In genomic region chr13:52928392-52928791, GRCm38 (mm10) we compare ENCODE assay signal across 8 mouse cellular contexts. TPM values are rescaled to one million over a fixed set of nuclear protein-coding genes. Genes with fewer than 3 reads are reported as not detected.
DNase-seq lines count a peak whose midpoint lies in the region; ATAC-seq lines count a peak whose summit lies in the region.

No protein-coding gene starts in this region.

- no peaks in the 10 kb centered on the region for H3K27me3 ChIP-seq in kidney, embryonic 14.5 days (ENCODE audit: control insufficient read depth, insufficient read depth, low read length)
- H3K27me3 ChIP-seq in forebrain, embryonic 13.5 days = no peaks in the 10 kb centered on the region
- no peaks in the 10 kb centered on the region for H3K27me3 ChIP-seq in liver, embryonic 15.5 days

- H3K9ac ChIP-seq in kidney, embryonic 14.5 days (ENCODE audit: low read depth, low read length) = no peak overlapping the region
- peak overlapping the region; percentile 80 for H3K9ac ChIP-seq in forebrain, embryonic 13.5 days
- H3K9ac ChIP-seq in liver, embryonic 15.5 days = peak overlapping the region; percentile 87

- peak overlapping the region; percentile 60 for H3K4me2 ChIP-seq in kidney, embryonic 14.5 days (replicated peaks; ENCODE audit: low read depth, low read length)
- H3K4me2 ChIP-seq in forebrain, embryonic 13.5 days = peak overlapping the region; percentile 65
- peak overlapping the region; percentile 71 for H3K4me2 ChIP-seq in liver, embryonic 15.5 days

- H3K9me3 ChIP-seq in kidney, embryonic 14.5 days (ENCODE audit: control insufficient read depth, low read length) = no peaks in the 10 kb centered on the region
- no peaks in the 10 kb centered on the region for H3K9me3 ChIP-seq in forebrain, embryonic 13.5 days (replicated peaks)
- H3K9me3 ChIP-seq in liver, embryonic 15.5 days (replicated peaks) = no peaks in the 10 kb centered on the region

- no peak for ATAC-seq in kidney, embryonic 14.5 days (ENCODE audit: low FRiP score, low TSS enrichment)
- ATAC-seq in forebrain, embryonic 13.5 days = no peak
- ATAC-seq in liver, embryonic 15.5 days (ENCODE audit: insufficient read depth) = no peak

- H3K27ac ChIP-seq in kidney, embryonic 14.5 days (ENCODE audit: low read depth, low read length) = no peak overlapping the region
- no peak overlapping the region for H3K27ac ChIP-seq in forebrain, embryonic 13.5 days
- H3K27ac ChIP-seq in liver, embryonic 15.5 days (replicated peaks) = peak overlapping the region; percentile 86

- no peaks in the 10 kb centered on the region for H3K36me3 ChIP-seq in kidney, embryonic 14.5 days (ENCODE audit: control insufficient read depth, insufficient read depth, low read length)
- no peaks in the 10 kb centered on the region for H3K36me3 ChIP-seq in forebrain, embryonic 13.5 days (ENCODE audit: poor library complexity, severe bottlenecking)
- no peaks in the 10 kb centered on the region for H3K36me3 ChIP-seq in liver, embryonic 15.5 days (replicated peaks)

- WGBS in kidney, embryonic 14.5 days = 69% methylated on average over 9 of the region's 9 CpGs
- WGBS in forebrain, embryonic 13.5 days = 70% methylated on average over 9 of the region's 9 CpGs
- WGBS in liver, embryonic 15.5 days (ENCODE audit: insufficient replicate concordance) = 51% methylated on average over 9 of the region's 9 CpGs

- H3K4me3 ChIP-seq in kidney, embryonic 14.5 days (ENCODE audit: low read length) = peak overlapping the region; percentile 88
- H3K4me3 ChIP-seq in forebrain, embryonic 13.5 days = peak overlapping the region; percentile 89
- H3K4me3 ChIP-seq in liver, embryonic 15.5 days (replicated peaks) = peak overlapping the region; percentile 83

- DNase-seq in kidney, adult 9 months = no peak
- DNase-seq in MN1 (ENCODE audit: low spot score) = peak; percentile 24
- DNase-seq in ovary, postnatal 36 days (ENCODE audit: low spot score) = no peak
- no peak for DNase-seq in Muller cell, postnatal 12 days (ENCODE audit: inconsistent ontology term)
- no peak for DNase-seq in gastrocnemius, adult 18-20 months (ENCODE audit: low spot score)

- H3K4me1 ChIP-seq in kidney, embryonic 14.5 days (ENCODE audit: control insufficient read depth, insufficient read depth, low read length) = peaks cover 14% of the 10 kb centered on the region; the same call in 1 of the 2 replicates
- peaks cover 24% of the 10 kb centered on the region for H3K4me1 ChIP-seq in forebrain, embryonic 13.5 days
- peaks cover 26% of the 10 kb centered on the region for H3K4me1 ChIP-seq in liver, embryonic 15.5 days (replicated peaks)

RNA-seq across cellular contexts. Expression of gene Auh, which starts 1.1 kb away (rescaled TPM):
- polyA plus RNA-seq in kidney, embryonic 14.5 days (2014; fragmentation: Nextera tagmentation; extraction: Ambion mirVana) = 44.7 and 46.7 TPM in 2 replicates
- polyA plus RNA-seq in forebrain, embryonic 13.5 days (2015; fragmentation: Nextera tagmentation; extraction: Ambion mirVana) = 48.1 and 51.3 TPM in 2 replicates
- 27.3 and 30.4 TPM in 2 replicates for polyA plus RNA-seq in liver, embryonic 15.5 days (2015; fragmentation: Nextera tagmentation; extraction: Ambion mirVana)
- 10 to 100 TPM; 77.8 to 81.5 TPM for total RNA-seq in gastrocnemius, adult 18-20 months (2021)

RNA-seq across cellular contexts. Expression of gene Nfil3, which starts 52.5 kb away (rescaled TPM):
- polyA plus RNA-seq in kidney, embryonic 14.5 days (2014; fragmentation: Nextera tagmentation; extraction: Ambion mirVana) = 15.9 and 18.9 TPM in 2 replicates
- 37.0 and 37.8 TPM in 2 replicates for polyA plus RNA-seq in forebrain, embryonic 13.5 days (2015; fragmentation: Nextera tagmentation; extraction: Ambion mirVana)
- 6.0 and 6.1 TPM in 2 replicates for polyA plus RNA-seq in liver, embryonic 15.5 days (2015; fragmentation: Nextera tagmentation; extraction: Ambion mirVana)
- 10 to 100 TPM; 73.2 to 88.2 TPM for total RNA-seq in gastrocnemius, adult 18-20 months (2021)
